Mouse (Mus musculus) induced T-regulatory cell, adult 2 months (primary cell): ENCODE measurements around the gene Ociad1.

Experiments
- DNase-seq: peaks from one replicate; pipeline ENCODE4 v3.0.0-alpha.2; 2012; ENCODE audit warnings: low read depth

Gene Ociad1

DNA sequence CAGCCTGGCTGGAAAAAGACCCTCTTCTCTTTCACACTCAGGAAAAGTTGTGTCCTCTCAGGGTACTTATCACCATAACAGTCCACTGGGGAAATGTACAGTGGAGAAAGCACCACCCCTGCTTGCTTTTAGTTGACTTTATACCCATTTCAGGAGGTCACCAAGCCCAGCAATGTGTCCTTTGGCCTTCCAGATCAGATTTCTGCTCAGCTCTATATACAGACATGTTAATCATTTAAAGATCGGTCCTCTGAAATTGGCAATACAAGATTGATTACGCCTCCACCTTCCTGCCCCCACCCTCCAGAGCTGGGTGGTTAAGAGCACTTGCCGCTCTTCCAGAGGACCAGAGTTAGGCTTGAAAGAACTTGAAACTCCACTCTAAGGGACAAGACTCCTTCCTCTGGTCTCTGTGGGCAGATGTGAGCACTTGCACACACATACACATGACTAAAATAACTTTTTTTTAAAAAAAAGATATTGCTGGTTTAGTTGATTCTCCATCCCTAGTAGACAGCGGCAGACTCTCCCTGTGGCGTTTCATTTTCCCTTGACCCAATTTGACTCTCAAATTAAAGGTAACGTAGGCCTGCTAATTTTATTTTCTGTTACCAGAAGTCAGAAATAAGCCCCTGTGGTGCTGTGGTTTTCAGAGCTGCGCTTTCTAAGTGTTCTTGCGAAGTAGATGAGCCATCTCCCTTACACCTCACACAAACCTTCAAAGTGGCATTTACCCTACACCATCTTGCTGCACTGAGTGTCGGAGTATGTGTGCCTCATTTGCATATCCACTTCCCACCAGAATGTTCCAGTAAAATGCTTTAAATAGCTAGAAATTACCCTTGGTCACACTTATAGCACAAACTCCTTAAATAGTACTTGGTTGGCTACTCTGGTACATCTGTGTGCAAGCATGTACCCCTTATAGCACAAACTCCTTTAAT lies 47.5 kb downstream of the Ociad1 start:
- no peak for DNase-seq

DNA sequence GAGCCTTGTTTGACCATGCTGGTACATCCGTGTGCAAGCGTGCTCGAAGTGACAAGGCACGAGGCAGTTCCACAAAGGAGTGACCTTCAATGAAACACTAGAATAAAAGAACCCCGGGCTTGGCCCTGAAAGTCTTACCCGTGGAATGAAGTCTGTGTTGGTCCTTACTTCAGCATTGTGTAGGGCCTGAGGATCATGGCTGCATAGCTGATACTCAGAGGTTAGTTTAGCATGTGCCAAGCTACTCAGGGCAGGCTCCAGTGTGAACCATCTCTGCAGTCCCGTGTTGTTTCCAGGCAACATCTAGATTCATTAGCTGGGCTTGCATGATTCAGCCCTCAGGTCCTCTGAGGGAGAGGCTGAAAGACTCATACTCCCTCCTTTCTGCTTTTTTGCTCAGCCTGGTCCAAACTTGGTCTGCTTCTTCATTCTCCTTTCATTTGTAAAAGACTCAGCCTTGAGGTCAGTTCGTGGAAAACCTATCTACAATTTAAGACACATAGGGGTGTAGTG lies 48.2 kb downstream of the Ociad1 start, which contains the start of gene Ociad2:
Ociad2 (minus strand) TSS at position 306 of the 513 bp plus-strand sequence.
- DNase-seq: no peak

DNA sequence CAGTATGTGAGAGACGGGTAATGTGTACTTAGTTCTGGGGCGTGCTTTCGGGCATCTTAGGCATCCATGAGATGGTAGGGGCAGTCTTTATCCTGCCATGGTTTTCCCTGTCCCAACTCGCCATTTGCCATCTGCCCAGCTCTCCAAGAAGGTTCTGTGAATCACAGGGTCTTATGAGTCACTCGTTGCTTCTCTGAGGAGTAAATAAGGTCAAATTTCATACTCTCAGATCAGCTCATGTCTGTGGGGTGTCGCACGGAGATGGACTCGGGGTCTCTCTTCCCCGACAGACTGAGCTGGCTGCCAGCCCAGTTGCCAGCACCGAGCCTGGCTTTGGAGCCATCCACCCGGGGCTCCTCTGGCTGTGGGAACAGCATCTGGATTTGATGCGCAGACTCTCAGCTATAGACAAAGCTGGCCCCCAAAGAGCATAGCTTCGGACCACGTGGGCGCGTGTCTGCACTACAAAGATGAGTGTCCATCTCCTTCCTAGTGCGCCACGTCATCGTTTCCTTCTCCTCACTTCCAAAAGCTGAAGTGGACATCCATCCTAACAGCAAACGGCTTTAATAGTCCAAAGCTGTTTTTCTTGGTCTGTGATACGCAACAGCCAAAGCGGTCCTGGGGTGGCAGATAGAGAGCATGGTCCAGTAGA lies 50.2 kb downstream of the Ociad1 start:
- DNase-seq: no peak

DNA sequence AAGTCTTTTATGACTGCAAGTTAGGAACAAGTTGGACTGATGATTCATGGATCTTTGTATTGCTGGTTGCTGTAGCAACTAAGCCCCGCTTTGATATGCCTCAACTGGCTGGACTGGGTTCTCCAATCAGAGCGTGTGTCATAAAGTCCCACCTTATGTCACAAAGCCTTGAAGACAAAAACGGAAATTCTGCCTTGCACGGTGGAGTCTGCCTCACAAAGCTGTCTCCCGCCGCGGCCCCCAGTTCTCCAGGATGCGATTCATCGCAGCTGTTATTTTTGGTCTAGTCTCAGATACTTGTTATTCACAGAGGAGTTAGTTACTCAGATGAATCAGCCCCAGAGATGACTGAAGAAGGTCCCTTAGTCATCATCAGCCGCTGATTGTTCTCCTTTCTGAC lies 51.7 kb downstream of the Ociad1 start:
- DNase-seq: peak; percentile 21

DNA sequence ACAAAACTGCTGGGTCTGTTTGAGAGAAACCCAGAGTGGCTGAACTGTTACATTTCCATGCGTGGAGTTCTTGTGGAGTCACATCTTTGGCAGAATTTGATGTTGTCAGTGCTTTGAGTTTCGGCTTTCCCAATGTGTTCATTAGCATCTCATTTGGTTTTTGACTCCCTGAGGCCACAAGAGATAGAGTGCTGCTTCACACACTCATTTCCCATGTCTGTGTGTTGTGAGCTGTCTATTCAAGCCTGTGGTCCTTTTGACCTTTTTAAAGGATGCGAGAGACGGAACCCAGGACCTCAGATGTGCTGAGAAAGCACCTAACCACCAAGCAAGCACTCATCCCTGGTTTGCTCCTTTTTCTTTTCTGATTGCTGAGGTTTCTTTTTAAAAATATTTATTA lies 52.7 kb downstream of the Ociad1 start:
- no peak for DNase-seq

DNA sequence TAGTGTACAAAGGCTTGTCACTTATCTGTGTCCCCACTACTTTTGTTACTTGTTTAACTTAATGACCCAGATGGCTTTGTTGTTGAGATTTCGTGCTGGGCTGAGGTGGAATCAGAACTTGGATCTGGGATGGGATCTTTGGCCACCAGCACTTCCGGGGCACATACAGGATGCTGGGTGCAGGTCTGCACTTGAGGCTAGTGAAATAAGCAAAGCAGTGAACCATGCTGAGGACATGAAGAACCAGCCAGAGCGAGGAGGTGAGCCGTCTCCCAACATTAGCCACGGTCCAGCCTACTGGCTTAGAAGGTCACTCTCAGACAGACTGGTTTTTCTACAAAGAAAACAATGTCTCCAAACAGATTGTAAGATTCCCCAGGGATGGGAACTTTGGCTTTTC lies 56.9 kb downstream of the Ociad1 start:
- DNase-seq: no peak

DNA sequence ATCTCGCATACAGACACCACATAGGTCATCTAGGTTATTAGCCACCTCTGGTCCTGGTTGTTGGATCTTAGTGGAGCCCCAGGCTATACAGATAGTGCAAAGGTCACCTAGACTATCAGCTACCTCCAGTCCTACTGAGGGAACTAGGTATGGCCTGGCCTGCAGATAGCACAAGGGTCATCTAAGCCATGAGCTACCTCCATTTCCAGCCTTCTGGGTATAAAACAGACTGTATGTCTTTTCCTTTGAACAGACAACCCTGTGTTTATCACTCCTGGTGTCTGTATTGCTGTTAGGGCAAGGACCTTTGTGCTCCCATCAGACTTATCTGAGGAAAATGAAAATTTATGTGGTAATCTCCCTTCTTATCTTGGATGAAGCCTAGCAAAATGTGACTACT lies 59.2 kb downstream of the Ociad1 start:
- no peak for DNase-seq

DNA sequence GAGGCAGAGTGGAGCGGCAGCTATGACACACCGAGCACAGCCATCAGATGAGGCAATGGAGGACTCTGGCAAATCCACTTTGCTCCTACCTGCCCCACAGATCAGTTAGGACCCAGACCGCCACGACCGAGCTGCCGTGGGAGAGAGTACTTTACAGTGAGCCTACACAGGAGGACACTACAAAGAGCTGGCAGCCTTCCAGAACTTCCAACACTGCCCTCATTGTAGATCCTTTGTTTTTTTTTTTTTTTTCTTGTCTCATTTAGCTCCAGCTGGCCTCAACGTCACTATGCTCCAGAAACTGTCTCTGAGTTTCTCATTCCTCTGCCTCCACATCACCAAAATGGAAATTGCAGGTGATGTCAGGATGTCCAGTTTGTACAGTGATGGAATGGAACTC lies 60.9 kb downstream of the Ociad1 start:
- DNase-seq: no peak

DNA sequence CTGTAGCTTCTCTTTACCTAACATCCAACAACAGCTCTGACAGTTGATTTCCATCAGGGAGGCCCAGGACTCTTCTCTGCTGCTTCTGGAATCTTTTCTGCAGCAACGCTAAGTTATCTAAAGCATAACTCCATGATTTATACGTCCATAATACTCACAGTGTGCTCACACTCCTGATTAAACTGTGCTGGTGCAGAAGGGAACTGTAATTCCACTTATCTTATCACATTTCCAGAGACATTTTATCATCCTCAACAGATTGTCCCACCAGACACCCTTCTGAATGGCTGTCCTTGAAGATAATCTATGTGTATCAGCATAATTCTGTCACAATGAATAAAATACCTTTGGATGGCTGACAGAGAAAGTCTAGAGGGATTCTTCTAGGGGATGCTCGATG lies 61.4 kb downstream of the Ociad1 start:
- no peak for DNase-seq

DNA sequence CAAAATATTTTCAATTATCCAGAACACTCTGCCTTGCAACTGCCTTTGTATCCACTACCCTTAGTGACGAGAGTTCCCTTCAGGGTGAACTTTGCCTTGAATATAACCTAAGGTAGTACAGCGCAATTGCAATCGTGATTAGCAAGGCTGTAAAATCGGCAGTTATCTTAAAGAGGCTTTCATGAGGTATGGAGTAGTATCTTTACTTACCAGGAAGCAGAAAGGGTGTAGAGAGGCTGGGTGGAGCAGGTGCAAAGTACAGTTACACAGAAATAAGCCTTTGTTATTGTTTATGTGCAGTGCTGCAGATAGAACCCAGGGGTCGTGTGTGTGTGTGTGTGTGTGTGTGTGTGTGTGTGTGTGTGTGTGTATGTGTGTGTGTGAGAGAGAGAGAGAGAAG lies 62.8 kb downstream of the Ociad1 start:
- DNase-seq: no peak

DNA sequence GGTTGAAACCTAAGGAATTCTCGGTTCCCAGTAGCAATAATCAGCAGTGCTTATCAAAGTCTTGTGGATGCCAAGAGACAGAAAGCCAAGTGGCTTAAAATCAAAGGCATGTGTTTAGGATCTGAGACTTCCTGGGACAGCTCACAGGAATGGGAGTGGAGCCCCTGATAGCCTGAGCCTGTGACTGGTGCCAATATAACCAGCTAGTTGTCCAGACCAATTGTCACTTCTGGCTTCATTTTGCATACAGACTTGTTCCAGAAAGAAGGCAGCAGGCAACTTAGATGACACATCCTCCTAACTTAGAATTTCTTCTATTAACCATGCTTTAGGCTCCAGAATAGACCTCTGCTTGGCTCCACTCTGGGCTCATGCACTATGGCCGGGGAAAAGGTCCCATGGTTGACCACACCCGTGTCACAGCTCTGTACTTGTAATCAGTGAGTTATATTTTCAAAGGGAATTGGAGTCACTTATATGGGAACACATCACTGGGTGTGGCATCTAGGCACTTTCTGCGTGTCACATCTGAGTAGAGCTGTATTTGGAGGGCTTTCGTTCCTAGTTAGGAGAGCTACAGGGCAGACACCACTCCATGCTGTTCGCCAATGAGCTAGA lies 66.7 kb downstream of the Ociad1 start:
- DNase-seq: no peak

DNA sequence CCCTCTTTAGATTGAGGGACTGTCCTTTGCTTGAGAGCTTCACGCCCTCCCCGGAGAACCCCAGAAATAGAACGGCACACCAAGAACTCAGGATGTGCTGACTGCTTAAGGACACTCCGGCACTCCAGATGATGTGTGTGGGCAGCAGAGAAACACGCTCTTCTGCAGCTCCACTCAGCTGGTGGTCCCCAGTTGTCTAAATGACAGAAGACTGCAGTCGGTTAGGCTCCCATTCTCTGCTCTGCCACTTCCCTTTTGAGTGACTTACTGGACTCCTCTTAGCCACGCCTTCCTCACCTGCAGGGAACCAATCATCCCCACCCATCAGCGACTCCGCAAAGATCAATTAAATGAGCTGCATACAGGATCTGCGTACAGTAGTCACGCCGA lies 67.2 kb downstream of the Ociad1 start:
- DNase-seq: peak; percentile 35

DNA sequence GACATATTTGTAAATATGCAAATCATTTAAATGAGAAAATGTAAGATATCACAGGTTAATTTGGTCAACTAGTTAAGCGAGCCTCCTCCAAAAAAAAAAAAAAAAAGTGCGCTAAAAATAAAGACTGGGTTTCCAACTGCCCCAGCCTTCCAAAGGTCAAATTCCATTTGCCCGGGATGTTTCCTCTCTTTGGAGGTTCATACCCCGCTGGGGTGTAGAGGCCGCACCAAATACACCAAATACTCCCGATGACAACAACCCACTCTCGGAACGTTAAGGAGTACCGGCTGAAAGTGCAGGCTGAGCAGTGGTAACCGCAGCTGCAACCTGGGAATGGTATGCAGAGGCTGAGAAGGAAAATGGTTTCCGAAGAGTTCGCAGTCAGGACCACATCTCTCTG lies 67.7 kb downstream of the Ociad1 start:
- no peak for DNase-seq

DNA sequence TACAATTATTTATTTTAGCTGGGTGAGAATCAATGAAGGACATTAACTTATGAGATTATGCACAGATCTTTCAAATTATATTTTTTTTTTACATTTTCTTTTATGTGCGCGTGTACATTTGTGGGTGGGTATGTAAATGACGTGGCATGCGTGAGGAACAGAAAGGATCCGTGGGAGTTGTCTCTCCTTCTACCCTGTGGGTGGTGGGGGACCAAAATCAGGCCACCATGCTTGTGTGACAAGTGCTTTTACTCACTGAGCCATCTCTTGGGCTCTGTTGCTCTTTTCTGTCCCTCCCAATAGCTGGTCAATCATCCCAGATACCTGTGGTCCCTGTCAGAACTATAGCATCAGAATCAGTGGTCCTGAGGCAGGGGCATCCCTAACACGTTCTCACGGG lies 69.8 kb downstream of the Ociad1 start:
- no peak for DNase-seq

DNA sequence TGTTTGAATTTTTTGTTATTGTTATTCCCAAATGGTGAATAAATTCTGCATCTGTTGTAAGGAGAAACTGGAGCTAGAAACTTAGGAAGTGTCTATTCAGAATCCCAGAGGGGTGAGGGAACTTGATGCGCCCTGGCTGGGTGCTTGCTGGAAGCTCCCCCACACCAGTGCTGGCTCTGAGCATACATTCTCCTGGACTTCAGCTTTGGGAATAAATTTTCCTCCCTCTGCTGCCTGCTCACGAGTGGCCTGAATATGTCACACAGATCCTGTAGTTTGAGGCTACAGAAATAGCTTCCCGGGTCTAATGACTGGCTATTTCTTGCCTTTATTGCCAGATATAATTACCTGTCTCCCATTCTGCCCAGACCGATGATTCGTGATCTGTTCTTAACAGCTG lies 70.2 kb downstream of the Ociad1 start:
- DNase-seq: no peak
